Mouse (Mus musculus): ENCODE measurements at regions not wholly inside any gene's neighbourhood (a gene's known extent, or its start where the extent isn't known, plus 50 kb on each side); places are given as distances from the start of the nearest gene placed in this dataset.

- no peak for TF ChIP-seq POLR2A (IDR thresholded peaks at IDR 0.05; ENCODE audit: borderline replicate concordance, extremely low read depth, low read depth, low read length)
- no peak for TF ChIP-seq CTCF (IDR thresholded peaks at IDR 0.05; ENCODE audit: insufficient read depth, low read length)
- 54% methylated on average over 3 of the region's 3 CpGs for WGBS
- Histone ChIP-seq H3K4me3 (replicated peaks; ENCODE audit: extremely low read depth, low read depth, low read length) (no peak overlapping the region), H3K4me1 (ENCODE audit: control insufficient read depth, insufficient read depth, low read length) (no peaks in the 10 kb centered on the region)
- no peak for DNase-seq
Observed at GRCm38 (mm10) chr5:126108837-126109236, 577.3 kb downstream of the Tmem132b start.

- H3K4me1 ChIP-seq (ENCODE audit: control insufficient read depth, insufficient read depth, low read length) = no peaks in the 10 kb centered on the region
- H3K4me3 ChIP-seq (replicated peaks; ENCODE audit: extremely low read depth, low read depth, low read length) = no peak overlapping the region
- DNase-seq = no peak
- no peak for TF ChIP-seq POLR2A (IDR thresholded peaks at IDR 0.05; ENCODE audit: borderline replicate concordance, extremely low read depth, low read depth, low read length)
- TF ChIP-seq CTCF (IDR thresholded peaks at IDR 0.05; ENCODE audit: insufficient read depth, low read length) = no peak
- WGBS = 85% methylated on average over 2 of the region's 2 CpGs
Observed at GRCm38 (mm10) chr5:126117291-126117690, 585.7 kb downstream of the Tmem132b start.

DNA sequence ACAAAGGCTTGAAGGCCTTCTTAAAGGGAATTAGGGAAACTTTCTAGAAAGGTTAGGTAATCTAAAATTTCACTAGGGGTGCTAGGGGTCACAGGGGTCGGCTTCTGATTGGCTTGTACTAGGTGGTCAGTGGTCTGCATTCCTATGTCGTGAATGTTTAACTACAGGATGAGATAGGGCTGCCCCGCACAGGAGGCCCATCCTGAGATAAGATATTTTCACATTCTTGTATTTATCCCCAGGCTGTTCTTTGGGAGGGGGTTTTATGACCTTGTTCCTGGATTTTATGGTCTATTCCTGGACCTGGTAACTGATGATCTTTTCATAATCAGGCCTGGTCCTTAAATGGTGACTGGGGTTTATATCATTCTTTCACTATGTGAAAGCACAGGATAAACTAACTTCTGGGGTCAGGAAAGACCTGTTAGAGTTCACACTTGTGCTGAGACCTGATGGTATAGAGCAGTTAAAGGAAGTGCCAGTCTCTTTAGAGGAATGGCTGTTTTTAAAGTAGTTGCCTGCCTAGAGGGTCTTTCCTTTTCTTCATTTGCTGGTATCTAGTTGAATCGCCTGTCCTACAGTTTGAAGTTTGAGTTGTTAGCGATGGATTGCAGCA, 586.4 kb downstream of the Tmem132b start:
- H3K4me3 ChIP-seq (replicated peaks; ENCODE audit: extremely low read depth, low read depth, low read length) = no peak overlapping the region
- no peak for TF ChIP-seq POLR2A (IDR thresholded peaks at IDR 0.05; ENCODE audit: borderline replicate concordance, extremely low read depth, low read depth, low read length)
- TF ChIP-seq CTCF (IDR thresholded peaks at IDR 0.05; ENCODE audit: insufficient read depth, low read length) = no peak
- WGBS = 41% methylated on average over 5 of the region's 5 CpGs
- no peak for DNase-seq
- no peaks in the 10 kb centered on the region for H3K4me1 ChIP-seq (ENCODE audit: control insufficient read depth, insufficient read depth, low read length)

DNA sequence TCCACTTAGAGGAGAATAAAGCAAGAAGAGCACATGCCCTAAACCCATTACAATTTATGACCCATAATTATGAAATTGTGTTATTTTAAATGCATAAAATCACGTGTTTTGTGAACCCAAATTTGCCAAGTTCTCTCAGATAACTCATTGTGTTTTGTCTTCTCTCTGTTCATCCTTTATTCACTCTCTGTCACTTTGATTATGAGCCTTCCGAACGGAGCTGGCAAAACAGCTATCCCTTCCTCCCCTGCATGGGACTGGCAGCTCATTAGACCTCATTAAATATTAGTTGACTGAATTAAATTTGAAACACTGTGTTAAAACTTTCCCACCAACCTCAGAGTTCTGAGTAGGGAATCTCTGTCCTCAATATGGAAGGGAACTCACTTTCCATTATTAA, 587.2 kb downstream of the Tmem132b start:
- TF ChIP-seq POLR2A (IDR thresholded peaks at IDR 0.05; ENCODE audit: borderline replicate concordance, extremely low read depth, low read depth, low read length) (no peak), CTCF (IDR thresholded peaks at IDR 0.05; ENCODE audit: insufficient read depth, low read length) (no peak)
- WGBS = 69% methylated on average over 3 of the region's 3 CpGs
- Histone ChIP-seq H3K4me3 (replicated peaks; ENCODE audit: extremely low read depth, low read depth, low read length) (no peak overlapping the region), H3K4me1 (ENCODE audit: control insufficient read depth, insufficient read depth, low read length) (no peaks in the 10 kb centered on the region)
- no peak for DNase-seq

- Histone ChIP-seq H3K4me3 (replicated peaks; ENCODE audit: extremely low read depth, low read depth, low read length) (no peak overlapping the region), H3K4me1 (ENCODE audit: control insufficient read depth, insufficient read depth, low read length) (no peaks in the 10 kb centered on the region)
- WGBS = 76% methylated on average over 9 of the region's 9 CpGs
- DNase-seq = no peak
- no peak for TF ChIP-seq POLR2A (IDR thresholded peaks at IDR 0.05; ENCODE audit: borderline replicate concordance, extremely low read depth, low read depth, low read length)
- no peak for TF ChIP-seq CTCF (IDR thresholded peaks at IDR 0.05; ENCODE audit: insufficient read depth, low read length)
Observed at GRCm38 (mm10) chr5:126123216-126123615, 591.6 kb downstream of the Tmem132b start.

DNA sequence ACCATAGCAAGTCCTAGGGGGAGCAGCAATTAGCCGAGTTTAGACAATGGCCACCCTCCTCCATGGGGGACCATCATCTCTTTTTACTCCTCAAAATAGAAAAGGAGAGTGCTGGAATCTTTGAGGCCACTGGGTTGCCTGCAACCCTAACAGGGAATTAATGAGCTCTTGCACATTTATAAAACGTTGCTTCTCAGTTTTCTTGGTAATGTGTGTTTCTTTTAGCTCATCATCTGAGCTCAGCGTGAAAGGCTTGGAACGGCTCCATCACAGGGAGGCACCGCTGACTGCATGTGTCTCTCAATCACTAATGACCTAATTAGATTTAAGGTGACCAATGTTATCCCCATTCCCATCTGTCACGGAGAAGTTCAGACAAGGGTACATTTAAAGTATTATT, 595.9 kb downstream of the Tmem132b start:
- 73% methylated on average over 6 of the region's 6 CpGs for WGBS
- DNase-seq = no peak
- Histone ChIP-seq H3K4me1 (ENCODE audit: control insufficient read depth, insufficient read depth, low read length) (no peaks in the 10 kb centered on the region), H3K4me3 (replicated peaks; ENCODE audit: extremely low read depth, low read depth, low read length) (no peak overlapping the region)
- TF ChIP-seq CTCF (IDR thresholded peaks at IDR 0.05; ENCODE audit: insufficient read depth, low read length) = no peak
- TF ChIP-seq POLR2A (IDR thresholded peaks at IDR 0.05; ENCODE audit: borderline replicate concordance, extremely low read depth, low read depth, low read length) = no peak

- WGBS = 90% methylated on average over 2 of the region's 2 CpGs
- no peak for DNase-seq
- Histone ChIP-seq H3K4me3 (replicated peaks; ENCODE audit: extremely low read depth, low read depth, low read length) (no peak overlapping the region), H3K4me1 (ENCODE audit: control insufficient read depth, insufficient read depth, low read length) (no peaks in the 10 kb centered on the region)
- TF ChIP-seq CTCF (IDR thresholded peaks at IDR 0.05; ENCODE audit: insufficient read depth, low read length) (no peak), POLR2A (IDR thresholded peaks at IDR 0.05; ENCODE audit: borderline replicate concordance, extremely low read depth, low read depth, low read length) (no peak)
Observed at GRCm38 (mm10) chr5:126148908-126149307, 617.3 kb downstream of the Tmem132b start.

- no peak overlapping the region for H3K4me3 ChIP-seq (replicated peaks; ENCODE audit: extremely low read depth, low read depth, low read length)
- 55% methylated on average over 6 of the region's 6 CpGs for WGBS
- DNase-seq = no peak
- no peaks in the 10 kb centered on the region for H3K4me1 ChIP-seq (ENCODE audit: control insufficient read depth, insufficient read depth, low read length)
- TF ChIP-seq POLR2A (IDR thresholded peaks at IDR 0.05; ENCODE audit: borderline replicate concordance, extremely low read depth, low read depth, low read length) (no peak), CTCF (IDR thresholded peaks at IDR 0.05; ENCODE audit: insufficient read depth, low read length) (no peak)
Observed at GRCm38 (mm10) chr5:126155216-126155880, 623.8 kb downstream of the Tmem132b start.

- TF ChIP-seq CTCF (IDR thresholded peaks at IDR 0.05; ENCODE audit: insufficient read depth, low read length) (no peak), POLR2A (IDR thresholded peaks at IDR 0.05; ENCODE audit: borderline replicate concordance, extremely low read depth, low read depth, low read length) (no peak)
- Histone ChIP-seq H3K4me3 (replicated peaks; ENCODE audit: extremely low read depth, low read depth, low read length) (no peak overlapping the region), H3K4me1 (ENCODE audit: control insufficient read depth, insufficient read depth, low read length) (no peaks in the 10 kb centered on the region)
- DNase-seq = no peak
- WGBS = 53% methylated on average over 5 of the region's 5 CpGs
Observed at GRCm38 (mm10) chr5:126186111-126186510, 654.5 kb downstream of the Tmem132b start.

GRCm38 (mm10) chr5:126199876-126200275, 668.3 kb downstream of the Tmem132b start:
- no peaks in the 10 kb centered on the region for H3K4me1 ChIP-seq (ENCODE audit: control insufficient read depth, insufficient read depth, low read length)
- 49% methylated on average over 4 of the region's 4 CpGs for WGBS
- DNase-seq = no peak
- TF ChIP-seq CTCF (IDR thresholded peaks at IDR 0.05; ENCODE audit: insufficient read depth, low read length) = no peak
- no peak for TF ChIP-seq POLR2A (IDR thresholded peaks at IDR 0.05; ENCODE audit: borderline replicate concordance, extremely low read depth, low read depth, low read length)
- H3K4me3 ChIP-seq (replicated peaks; ENCODE audit: extremely low read depth, low read depth, low read length) = no peak overlapping the region
